14 mouse cellular contexts compared by ENCODE assay signal in genomic region chr8:83978200-83978599, GRCm38 (mm10). TPM values are rescaled to one million over a fixed set of nuclear protein-coding genes. Genes with fewer than 3 reads are reported as not detected.
DNase-seq lines count a peak whose midpoint lies in the region; ATAC-seq and TF ChIP-seq lines count a peak whose summit lies in the region.
"Had no signal": no experiment of that assay in that cellular context is flagged by ENCODE, and none has a peak within 500 bp of the region (broad histone marks: within the 10 kb centered on the region; RNA-seq: fewer than 3 reads in every experiment).

No protein-coding gene starts in this region.

- no peak overlapping the region for H3K9ac ChIP-seq in kidney, embryonic 16.5 days (replicated peaks; ENCODE audit: low read length)
- H3K9ac ChIP-seq: intestine, embryonic 15.5 days had no signal

- H3K27ac ChIP-seq in heart, embryonic 10.5 days: peak overlapping the region; percentile 39; the same call in 1 of the 2 replicates
- peak overlapping the region; percentile 13; the same call in 1 of the 2 replicates for H3K27ac ChIP-seq in kidney, embryonic 16.5 days (ENCODE audit: low read length)
- H3K27ac ChIP-seq in testis, adult 2 months (ENCODE audit: control insufficient read depth, insufficient read depth, low read depth, low read length): peak overlapping the region; percentile 14; the same call in 1 of the 2 replicates
- H3K27ac ChIP-seq: intestine, embryonic 15.5 days; left cerebral cortex, adult 2 months had no signal

- WGBS in heart, embryonic 10.5 days: 69% methylated on average over 9 of the region's 9 CpGs
- WGBS in kidney, embryonic 16.5 days: 76% methylated on average over 9 of the region's 9 CpGs

- H3K4me1 ChIP-seq in heart, embryonic 10.5 days: peaks cover 64% of the 10 kb centered on the region
- peaks cover 26% of the 10 kb centered on the region for H3K4me1 ChIP-seq in kidney, embryonic 16.5 days (ENCODE audit: insufficient read depth, low read length)
- peaks cover 20% of the 10 kb centered on the region for H3K4me1 ChIP-seq in testis, adult 2 months (ENCODE audit: control insufficient read depth, insufficient read depth, low read length)

- no peaks in the 10 kb centered on the region for H3K9me3 ChIP-seq in heart, embryonic 10.5 days
- no peaks in the 10 kb centered on the region; the same call in 1 of the 2 replicates for H3K9me3 ChIP-seq in kidney, embryonic 16.5 days (ENCODE audit: low read length)
- H3K9me3 ChIP-seq: intestine, embryonic 15.5 days had no signal

- TF ChIP-seq POLR2A in testis, adult 2 months (IDR thresholded peaks at IDR 0.05; ENCODE audit: control insufficient read depth, low read depth, low read length): no peak

- peaks cover 47% of the 10 kb centered on the region for H3K36me3 ChIP-seq in heart, embryonic 10.5 days
- H3K36me3 ChIP-seq in kidney, embryonic 16.5 days (ENCODE audit: insufficient read depth, low read length): peaks cover 26% of the 10 kb centered on the region
- H3K36me3 ChIP-seq in testis, adult 2 months (ENCODE audit: control insufficient read depth, insufficient read depth, low read length): peaks cover 1% of the 10 kb centered on the region; the same call in 1 of the 2 replicates

- no peak overlapping the region for H3K4me2 ChIP-seq in kidney, embryonic 16.5 days (replicated peaks; ENCODE audit: low read depth, low read length)

- no peak for DNase-seq in heart, embryonic 10.5 days (ENCODE audit: low spot score)
- no peak for DNase-seq in heart, adult 8-10 months (ENCODE audit: low spot score)
- DNase-seq in kidney, adult 11 months: no peak
- DNase-seq in testis, postnatal 14 days (ENCODE audit: low spot score): no peak
- DNase-seq in adrenal gland, postnatal 36 days: no peak
- DNase-seq in thymus, postnatal 25 days: no peak
- DNase-seq: gastrocnemius, postnatal 25 days; thymus, postnatal 36 days had no signal

- H3K4me3 ChIP-seq in heart, embryonic 10.5 days: no peak overlapping the region
- H3K4me3 ChIP-seq in kidney, embryonic 16.5 days (ENCODE audit: low read length): no peak overlapping the region
- H3K4me3 ChIP-seq in testis, adult 2 months (ENCODE audit: control insufficient read depth, low read depth, low read length): no peak overlapping the region
- H3K4me3 ChIP-seq: erythroblast, embryonic 14.5 days; intestine, embryonic 15.5 days had no signal

- ATAC-seq in kidney, embryonic 16.5 days (ENCODE audit: low FRiP score, low TSS enrichment): no peak
- ATAC-seq: intestine, embryonic 15.5 days; Patski had no signal

- TF ChIP-seq CTCF in testis, adult 2 months (IDR thresholded peaks at IDR 0.05; ENCODE audit: control insufficient read depth, insufficient read depth, insufficient replicate concordance, low read depth, low read length): no peak

- H3K27me3 ChIP-seq in heart, embryonic 10.5 days (ENCODE audit: insufficient read depth, poor library complexity, severe bottlenecking): no peaks in the 10 kb centered on the region
- H3K27me3 ChIP-seq in kidney, embryonic 16.5 days (ENCODE audit: insufficient read depth, low read length): no peaks in the 10 kb centered on the region
- no peaks in the 10 kb centered on the region for H3K27me3 ChIP-seq in testis, adult 2 months (ENCODE audit: control insufficient read depth, insufficient read depth, low read length)
- H3K27me3 ChIP-seq: intestine, embryonic 15.5 days; Patski had no signal

RNA-seq across cellular contexts. Expression of gene Prkaca, which starts 5.4 kb away (rescaled TPM):
- 157 and 160 TPM in 2 replicates for polyA plus RNA-seq in heart, embryonic 10.5 days (2016; fragmentation: Nextera tagmentation; extraction: Ambion mirVana)
- total RNA-seq in heart, adult 8-10 months (2022): 100 to 1,000 TPM; 314 to 382 (median 360) TPM
- 105 and 143 TPM in 2 replicates for polyA plus RNA-seq in kidney, embryonic 16.5 days (2015; fragmentation: Nextera tagmentation; extraction: Ambion mirVana)
- polyA plus RNA-seq in testis, adult 2 months (2012; rRNA removed): 101 and 103 TPM in 2 replicates
- total RNA-seq in adrenal gland, postnatal 36 days (2021): 100 to 1,000 TPM; 234 to 305 TPM

RNA-seq across cellular contexts. Expression of gene Samd1, which starts 19.3 kb away (rescaled TPM):
- 5.0 and 10.7 TPM in 2 replicates for polyA plus RNA-seq in heart, embryonic 10.5 days (2016; fragmentation: Nextera tagmentation; extraction: Ambion mirVana)
- 10 to 100 TPM; 26.4 to 28.5 (median 27.2) TPM for total RNA-seq in heart, adult 8-10 months (2022)
- 9.4 and 11.6 TPM in 2 replicates for polyA plus RNA-seq in kidney, embryonic 16.5 days (2015; fragmentation: Nextera tagmentation; extraction: Ambion mirVana)
- polyA plus RNA-seq in testis, adult 2 months (2012; rRNA removed): 13.7 and 15.3 TPM in 2 replicates
- total RNA-seq in adrenal gland, postnatal 36 days (2021): 10 to 100 TPM; 34.2 to 37.2 TPM

RNA-seq across cellular contexts. Expression of gene Asf1b, which starts 22.9 kb away (rescaled TPM):
- 71.5 and 80.8 TPM in 2 replicates for polyA plus RNA-seq in heart, embryonic 10.5 days (2016; fragmentation: Nextera tagmentation; extraction: Ambion mirVana)
- 1 to 10 TPM in 3 of 4 experiments, under 1 TPM in 1; 0.81 to 2.4 (median 1.7) TPM for total RNA-seq in heart, adult 8-10 months (2022)
- polyA plus RNA-seq in kidney, embryonic 16.5 days (2015; fragmentation: Nextera tagmentation; extraction: Ambion mirVana): 58.2 and 65.1 TPM in 2 replicates
- 65.0 and 73.8 TPM in 2 replicates for polyA plus RNA-seq in testis, adult 2 months (2012; rRNA removed)
- 1 to 10 TPM; 3.4 to 4.5 TPM for total RNA-seq in adrenal gland, postnatal 36 days (2021)

RNA-seq across cellular contexts. Expression of gene 1700067K01Rik, which starts 23.1 kb away (rescaled TPM):
- polyA plus RNA-seq in heart, embryonic 10.5 days (2016; fragmentation: Nextera tagmentation; extraction: Ambion mirVana): 0.27 and 0.95 TPM in 2 replicates
- total RNA-seq in heart, adult 8-10 months (2022): under 1 TPM in 3 of 4 experiments, not detected in 1; 0.25 to 0.50 (median 0.33) TPM
- 0.51 and 1.1 TPM in 2 replicates for polyA plus RNA-seq in kidney, embryonic 16.5 days (2015; fragmentation: Nextera tagmentation; extraction: Ambion mirVana)
- polyA plus RNA-seq in testis, adult 2 months (2012; rRNA removed): 38.1 and 43.2 TPM in 2 replicates
- under 1 TPM; 0.43 to 0.50 TPM for total RNA-seq in adrenal gland, postnatal 36 days (2021)

RNA-seq across cellular contexts. Expression of gene Gm10644, which starts 23.2 kb away (rescaled TPM):
- 0.41 and 0.86 TPM in 2 replicates for polyA plus RNA-seq in heart, embryonic 10.5 days (2016; fragmentation: Nextera tagmentation; extraction: Ambion mirVana)
- 1 to 10 TPM; 1.3 to 2.5 (median 1.9) TPM for total RNA-seq in heart, adult 8-10 months (2022)
- 0.85 and 1.0 TPM in 2 replicates for polyA plus RNA-seq in kidney, embryonic 16.5 days (2015; fragmentation: Nextera tagmentation; extraction: Ambion mirVana)
- 14.9 and 15.2 TPM in 2 replicates for polyA plus RNA-seq in testis, adult 2 months (2012; rRNA removed)
- total RNA-seq in adrenal gland, postnatal 36 days (2021): 1 to 10 TPM in 1 of 2 experiments, under 1 TPM in 1; 0.46 to 1.9 TPM
- polyA plus RNA-seq: erythroblast, embryonic 14.5 days had no signal
